Mouse (Mus musculus) retina, adult 2 months (tissue): ENCODE measurements around the gene Dclk2.

Experiments
- DNase-seq: peaks from one replicate; pipeline ENCODE4 v3.0.0-alpha.2; 2012; ENCODE audit warnings: low read depth, low spot score

The Dclk2 gene

GRCm38 (mm10) chr3:86759383-86759782, 161.3 kb downstream of the Dclk2 start:
- no peak for DNase-seq

GRCm38 (mm10) chr3:86758727-86759126, 161.9 kb downstream of the Dclk2 start:
- DNase-seq: no peak

- DNase-seq: no peak
Observed at GRCm38 (mm10) chr3:86756548-86756947, 164.1 kb downstream of the Dclk2 start.

- DNase-seq: no peak
Observed at GRCm38 (mm10) chr3:86754595-86755557, 165.8 kb downstream of the Dclk2 start.

- DNase-seq: no peak
Observed at GRCm38 (mm10) chr3:86754178-86754577, 166.5 kb downstream of the Dclk2 start.

- DNase-seq: no peak
Observed at GRCm38 (mm10) chr3:86750652-86751051, 170.0 kb downstream of the Dclk2 start.

GRCm38 (mm10) chr3:86745769-86746512, 174.7 kb downstream of the Dclk2 start:
- no peak for DNase-seq

GRCm38 (mm10) chr3:86745348-86745747, 175.3 kb downstream of the Dclk2 start:
- DNase-seq: no peak

GRCm38 (mm10) chr3:86739745-86740144, 180.9 kb downstream of the Dclk2 start:
- DNase-seq: no peak

GRCm38 (mm10) chr3:86738831-86739230, 181.8 kb downstream of the Dclk2 start:
- DNase-seq: no peak
